Mouse (Mus musculus) MEL (cell line): ENCODE data around the gene 4930404H24Rik. TPM values are rescaled to one million over a fixed set of nuclear protein-coding genes. Genes with fewer than 3 reads are reported as not detected.

Experiments
- DNase-seq: peaks from one replicate; pipeline ENCODE4 v3.0.0; 2011; ENCODE audit warnings: low read depth, low spot score
- H3K27ac ChIP-seq: 2 replicates; pipeline ENCODE4 v1.5.1; 2012; ENCODE audit warnings: low read depth, mild to moderate bottlenecking, control low read depth, low read length, moderate library complexity; ENCODE audit not compliant: control insufficient read depth
- H3K27me3 ChIP-seq, 2 experiments: fragments of 150-350 bp in 1 of 2; sonication (generic) in 1 of 2; 2 replicates each; pipeline ENCODE4 v1.6.1; 2012; ENCODE audit warnings: low read length in 2 of 2, mild to moderate bottlenecking in 2 of 2, improper control_type of control experiment in 1 of 2, moderate library complexity in 1 of 2; ENCODE audit not compliant: insufficient read depth in 2 of 2, control insufficient read depth in 1 of 2
- H3K36me3 ChIP-seq, 2 experiments: 2 replicates each; pipeline ENCODE4 v1.6.1; 2012 to 2014; ENCODE audit warnings: low read length in 2 of 2, improper control_type of control experiment in 1 of 2, inconsistent platforms in 1 of 2, mild to moderate bottlenecking in 1 of 2; ENCODE audit not compliant: insufficient read depth in 2 of 2, control insufficient read depth in 1 of 2
- H3K4me1 ChIP-seq, 2 experiments: fragments of 150-350 bp in 1 of 2; sonication (generic) in 1 of 2; 2 replicates each; pipeline ENCODE4 v1.6.1; 2012; ENCODE audit warnings: low read length in 2 of 2, improper control_type of control experiment in 1 of 2, mild to moderate bottlenecking in 1 of 2; ENCODE audit not compliant: insufficient read depth in 2 of 2, control insufficient read depth in 1 of 2
- H3K4me3 ChIP-seq, 2 experiments: fragments of 150-350 bp in 1 of 2; sonication (generic) in 1 of 2; 2 replicates each; pipeline ENCODE4 v1.5.1; 2012; ENCODE audit warnings: low read depth in 2 of 2, low read length in 2 of 2, mild to moderate bottlenecking in 2 of 2, moderate library complexity in 2 of 2, control low read depth in 1 of 2, improper control_type of control experiment in 1 of 2; ENCODE audit not compliant: control insufficient read depth in 1 of 2, insufficient read depth in 1 of 2
- H3K79me2 ChIP-seq: 2 replicates; pipeline ENCODE4 v1.6.1; 2012; ENCODE audit warnings: mild to moderate bottlenecking, low read length, moderate library complexity; ENCODE audit not compliant: control insufficient read depth, poor library complexity, insufficient read depth
- H3K9ac ChIP-seq: 2 replicates; pipeline ENCODE4 v1.6.1; 2012; ENCODE audit warnings: low read depth, mild to moderate bottlenecking, control low read depth, low read length, moderate library complexity; ENCODE audit not compliant: control insufficient read depth, poor library complexity, severe bottlenecking
- H3K9me3 ChIP-seq: fragments of 150-350 bp; sonication (generic); replicated peaks from 2 replicates; pipeline ENCODE4 v1.6.1; 2012; ENCODE audit warnings: mild to moderate bottlenecking, low read length, improper control_type of control experiment, moderate library complexity; ENCODE audit not compliant: insufficient read depth
- CTCF ChIP-seq, 3 experiments: IDR thresholded peaks in 2 of 3; conservative IDR thresholded peaks in 1 of 3; 2 replicates each; pipeline ENCODE4 v1.5.1; 2011 to 2012; ENCODE audit warnings: low read length in 3 of 3, low read depth in 2 of 3, mild to moderate bottlenecking in 2 of 3, improper control_type of control experiment in 1 of 3, inconsistent platforms in 1 of 3, mixed read lengths in 1 of 3, moderate library complexity in 1 of 3; ENCODE audit not compliant: control insufficient read depth in 1 of 3, insufficient read depth in 1 of 3, poor library complexity in 1 of 3, severe bottlenecking in 1 of 3
- ELF1 ChIP-seq: IDR thresholded peaks from 2 replicates; pipeline ENCODE4 v1.6.1; 2014; ENCODE audit warnings: low read depth, mild to moderate bottlenecking, inconsistent platforms, low read length, improper control_type of control experiment, moderate library complexity
- ETS1 ChIP-seq: IDR thresholded peaks from 2 replicates; pipeline ENCODE4 v1.6.1; 2012; ENCODE audit warnings: low read depth, mild to moderate bottlenecking, inconsistent platforms, low read length, improper control_type of control experiment, moderate library complexity
- GATA1 ChIP-seq: IDR thresholded peaks from 2 replicates; pipeline ENCODE4 v1.6.1; 2011; ENCODE audit warnings: low read depth, low read length, improper control_type of control experiment
- HCFC1 ChIP-seq: IDR thresholded peaks from 2 replicates; pipeline ENCODE4 v1.6.1; 2012; ENCODE audit warnings: low read depth, mild to moderate bottlenecking, inconsistent platforms, low read length, improper control_type of control experiment, moderate library complexity
- JUND ChIP-seq: IDR thresholded peaks from 2 replicates; pipeline ENCODE4 v1.6.1; 2011; ENCODE audit warnings: low read depth, mild to moderate bottlenecking, improper control_type of control experiment, low read length
- MAFK ChIP-seq: IDR thresholded peaks from 2 replicates; pipeline ENCODE4 v1.6.1; 2011; ENCODE audit warnings: low read depth, mild to moderate bottlenecking, low read length, improper control_type of control experiment, borderline replicate concordance
- MAX ChIP-seq: IDR thresholded peaks from 2 replicates; pipeline ENCODE4 v1.6.1; 2011; ENCODE audit warnings: low read length, improper control_type of control experiment
- MYC ChIP-seq: IDR thresholded peaks from 2 replicates; pipeline ENCODE4 v1.6.1; 2011; ENCODE audit warnings: low read depth, mild to moderate bottlenecking, low read length, improper control_type of control experiment, moderate library complexity
- POLR2AphosphoS2 ChIP-seq: IDR thresholded peaks from 2 replicates; pipeline ENCODE4 v1.6.1; 2011; ENCODE audit warnings: low read length, improper control_type of control experiment
- POLR2AphosphoS5 ChIP-seq: IDR thresholded peaks from 2 replicates; pipeline ENCODE4 v1.6.1; 2012; ENCODE audit warnings: low read depth, borderline replicate concordance, mild to moderate bottlenecking, inconsistent platforms, low read length, moderate library complexity, mixed read lengths
- RAD21 ChIP-seq: IDR thresholded peaks from 2 replicates; pipeline ENCODE4 v1.6.1; 2011; ENCODE audit warnings: mild to moderate bottlenecking, low read depth, low read length, improper control_type of control experiment
- SMC3 ChIP-seq: IDR thresholded peaks from 2 replicates; pipeline ENCODE4 v1.6.1; 2011; ENCODE audit warnings: low read depth, low read length, improper control_type of control experiment
- ZC3H11A ChIP-seq: IDR thresholded peaks from 2 replicates; pipeline ENCODE4 v1.6.1; 2012; ENCODE audit warnings: low read depth, mild to moderate bottlenecking, inconsistent platforms, low read length, improper control_type of control experiment
- polyA plus RNA-seq, 2 experiments: library from polyadenylated mRNA; stranded (reverse) in 1 of 2; unstranded in 1 of 2; fragments of >175 nt in 1 of 2; fragments of >200 nt in 1 of 2; gene quantifications; 2 replicates each; pipeline versions ENCODE4 v1.2.1 to v1.2.4; 2012; ENCODE audit warnings: low replicate concordance in 2 of 2, low read depth in 1 of 2; ENCODE audit not compliant: insufficient read length in 2 of 2, insufficient read depth in 1 of 2, missing spikeins in 1 of 2
- total RNA-seq: library from RNA; depleted of rRNA; stranded (reverse); fragments of 300-350 nt; gene quantifications from 2 replicates; pipeline ENCODE4 v1.2.3, GENCODE M21; 2012

4930404H24Rik gene
- total and polyA plus RNA-seq, 3 experiments: 0.24 TPM; not detected in 2

DNA sequence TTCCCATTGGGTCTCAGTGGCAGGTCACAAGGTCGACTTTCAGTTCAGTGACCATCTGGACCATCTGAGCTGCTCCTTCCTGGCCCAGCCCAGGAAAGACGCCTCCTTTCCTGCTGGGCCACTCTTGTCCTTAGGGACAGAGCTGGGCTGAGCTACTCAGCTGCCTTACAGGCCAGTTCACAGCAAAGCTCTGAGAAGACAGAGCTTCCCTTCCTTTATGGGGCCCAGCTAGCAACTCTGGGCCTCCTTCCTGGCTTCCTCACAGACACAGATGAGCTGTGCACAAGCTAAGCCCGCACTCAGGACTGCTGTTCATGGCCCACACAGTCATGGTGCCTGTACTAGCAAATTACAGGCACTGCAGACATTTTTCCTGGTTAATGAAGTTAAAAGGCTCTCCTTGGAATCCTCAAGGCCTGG, 34.6 kb upstream of the 4930404H24Rik start:
- no peak overlapping the region for H3K4me3 ChIP-seq
- DNase-seq: no peak
- no peak overlapping the region for H3K9ac ChIP-seq
- H3K27ac ChIP-seq: no peak overlapping the region
- no peaks in the 10 kb centered on the region for H3K9me3 ChIP-seq
- no peaks in the 10 kb centered on the region for H3K36me3 ChIP-seq
- peaks cover 2 to 9% of the 10 kb centered on the region in 2 experiments for H3K4me1 ChIP-seq
- TF ChIP-seq GATA1: no peak
- no peaks in the 10 kb centered on the region for H3K27me3 ChIP-seq
- H3K79me2 ChIP-seq: no peaks in the 10 kb centered on the region

DNA sequence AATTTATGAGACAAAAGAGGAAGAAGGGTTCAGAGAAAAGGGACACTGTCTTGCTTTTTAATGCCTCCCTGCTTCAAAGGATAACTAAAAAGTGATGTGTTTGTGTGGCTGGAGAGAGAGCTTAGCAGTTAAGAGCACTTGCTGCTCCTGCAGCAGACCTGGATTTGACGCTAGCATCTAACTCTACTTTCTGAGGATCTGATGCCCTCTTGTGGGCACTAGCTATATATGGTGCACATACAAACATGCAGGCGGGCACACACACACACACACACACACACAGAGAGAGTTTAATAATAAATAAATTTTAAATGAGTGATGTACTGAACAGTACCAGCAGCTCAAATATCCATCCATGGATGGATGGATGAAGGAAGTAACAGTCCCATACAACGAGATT, 29.3 kb upstream of the 4930404H24Rik start:
- Histone ChIP-seq H3K9me3 (no peaks in the 10 kb centered on the region), H3K9ac (no peak overlapping the region), H3K79me2 (no peaks in the 10 kb centered on the region), H3K27me3 (no peaks in the 10 kb centered on the region), H3K4me3 (no peak overlapping the region)
- TF ChIP-seq POLR2AphosphoS2 (no peak), SMC3 (peak; percentile 46; the same call in 1 of the 2 replicates), MAFK (no peak), ZC3H11A (no peak), CTCF (IDR thresholded peaks at IDR 0.05 in 2 of 3, conservative IDR thresholded peaks at IDR 0.05 in 1 of 3; ENCODE audit: control insufficient read depth in 1 of 3, insufficient read depth in 1 of 3, low read depth in 2 of 3, low read length in 3 of 3, poor library complexity in 1 of 3, severe bottlenecking in 1 of 3) (peak in 2 of 3 experiments; percentile 26 to 46; a peak in 4 of 6 replicates), POLR2AphosphoS5 (no peak), JUND (no peak), MYC (no peak), ETS1 (no peak), MAX (no peak), RAD21 (peak; percentile 44), HCFC1 (no peak)
- TF ChIP-seq, all 39 proteins: peak for 3
- Histone ChIP-seq H3K27ac (no peak overlapping the region), H3K4me1 (no peaks in the 10 kb centered on the region), H3K36me3 (no peaks in the 10 kb centered on the region)
- peak; percentile 47 for DNase-seq

DNA sequence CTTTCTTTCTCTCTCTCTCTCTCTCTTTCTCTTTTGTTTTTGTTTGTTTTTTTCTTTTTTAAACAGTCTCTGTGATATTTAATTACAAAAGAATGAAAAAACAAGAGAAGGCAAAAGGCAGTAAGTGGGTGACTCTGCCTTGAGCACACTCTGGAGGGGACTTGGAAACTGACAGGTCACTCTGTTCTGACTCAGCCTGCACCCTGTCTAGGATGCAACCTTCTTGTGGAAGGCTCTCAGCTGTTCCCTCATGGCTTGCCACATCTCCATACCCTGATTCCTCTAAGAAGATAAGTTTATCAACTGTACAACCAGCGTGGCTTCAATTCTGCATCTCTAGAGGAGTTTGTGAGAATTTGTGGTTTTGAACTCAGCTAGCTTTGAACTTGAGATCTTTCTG, 25.2 kb upstream of the 4930404H24Rik start:
- Histone ChIP-seq H3K4me1 (no peaks in the 10 kb centered on the region), H3K36me3 (no peaks in the 10 kb centered on the region; a peak in 1 of 4 replicates), H3K27ac (no peak overlapping the region), H3K9ac (no peak overlapping the region), H3K9me3 (no peaks in the 10 kb centered on the region), H3K27me3 (no peaks in the 10 kb centered on the region), H3K79me2 (no peaks in the 10 kb centered on the region), H3K4me3 (no peak overlapping the region)
- no peak for DNase-seq
- no peak for TF ChIP-seq ELF1
- TF ChIP-seq, all 39 proteins: peak for 0
